8 mouse cellular contexts compared by ENCODE assay signal in genomic region chr9:37053041-37053440, GRCm38 (mm10).
DNase-seq lines count a peak whose midpoint lies in the region; ATAC-seq and TF ChIP-seq lines count a peak whose summit lies in the region.

No protein-coding gene starts in this region.

- H3K9ac ChIP-seq in midbrain, embryonic 11.5 days (ENCODE audit: low read length): 0 out of 2 replicates have a peak overlapping the region, but pooled peaks have one; percentile 22
- no peak overlapping the region for H3K9ac ChIP-seq in midbrain, embryonic 15.5 days
- H3K9ac ChIP-seq in heart, adult 2 months (ENCODE audit: low read depth, low read length): no peak overlapping the region
- 0 out of 2 replicates have a peak overlapping the region, but pooled peaks have one; percentile 34 for H3K9ac ChIP-seq in kidney, embryonic 16.5 days (replicated peaks; ENCODE audit: low read length)
- H3K9ac ChIP-seq in stomach, embryonic 15.5 days: no peak overlapping the region

- H3K79me2 ChIP-seq in heart, adult 2 months (replicated peaks; ENCODE audit: control insufficient read depth, insufficient read depth, low read length): no peaks in the 10 kb centered on the region

- peak; percentile 88 for DNase-seq in midbrain, embryonic 11.5 days (ENCODE audit: low spot score, missing footprints)
- peak; percentile 45 to 47 for DNase-seq in heart, adult 2 months
- no peak for DNase-seq in left cerebral cortex, adult 11 months (ENCODE audit: low spot score)
- no peak for DNase-seq in left cerebral cortex, adult 9 months (ENCODE audit: low spot score in 2 of 2)
- DNase-seq in layer of hippocampus, adult 9-11 months: no peak

- H3K27ac ChIP-seq in midbrain, embryonic 11.5 days (ENCODE audit: low read depth, low read length): peak overlapping the region; percentile 55
- no peak overlapping the region for H3K27ac ChIP-seq in midbrain, embryonic 15.5 days
- H3K27ac ChIP-seq in heart, adult 2 months: peak overlapping the region; percentile 50
- H3K27ac ChIP-seq in kidney, embryonic 16.5 days (ENCODE audit: low read length): peak overlapping the region; percentile 90
- peak overlapping the region; percentile 84 for H3K27ac ChIP-seq in stomach, embryonic 15.5 days

- H3K4me2 ChIP-seq in midbrain, embryonic 11.5 days: no peak overlapping the region
- no peak overlapping the region for H3K4me2 ChIP-seq in midbrain, embryonic 15.5 days
- no peak overlapping the region; the same call in 1 of the 2 replicates for H3K4me2 ChIP-seq in kidney, embryonic 16.5 days (replicated peaks; ENCODE audit: low read depth, low read length)
- H3K4me2 ChIP-seq in stomach, embryonic 15.5 days: peak overlapping the region; percentile 1; the same call in 1 of the 2 replicates

- no peaks in the 10 kb centered on the region for H3K27me3 ChIP-seq in midbrain, embryonic 11.5 days (ENCODE audit: control insufficient read depth, insufficient read depth, low read length)
- H3K27me3 ChIP-seq in midbrain, embryonic 15.5 days (replicated peaks): no peaks in the 10 kb centered on the region
- no peaks in the 10 kb centered on the region for H3K27me3 ChIP-seq in heart, adult 2 months (ENCODE audit: control insufficient read depth, insufficient read depth, low read length)
- H3K27me3 ChIP-seq in kidney, embryonic 16.5 days (ENCODE audit: insufficient read depth, low read length): no peaks in the 10 kb centered on the region
- H3K27me3 ChIP-seq in stomach, embryonic 15.5 days (replicated peaks): no peaks in the 10 kb centered on the region

- H3K4me3 ChIP-seq in midbrain, embryonic 11.5 days (ENCODE audit: low read depth, low read length): no peak overlapping the region
- H3K4me3 ChIP-seq in midbrain, embryonic 15.5 days: no peak overlapping the region
- no peak overlapping the region for H3K4me3 ChIP-seq in heart, adult 2 months
- H3K4me3 ChIP-seq in kidney, embryonic 16.5 days (ENCODE audit: low read length): no peak overlapping the region
- no peak overlapping the region for H3K4me3 ChIP-seq in stomach, embryonic 15.5 days (replicated peaks)

- TF ChIP-seq CTCF in heart, adult 2 months (IDR thresholded peaks at IDR 0.05): no peak

- H3K9me3 ChIP-seq in midbrain, embryonic 11.5 days (ENCODE audit: control insufficient read depth, low read length): no peaks in the 10 kb centered on the region
- no peaks in the 10 kb centered on the region for H3K9me3 ChIP-seq in midbrain, embryonic 15.5 days
- H3K9me3 ChIP-seq in kidney, embryonic 16.5 days (ENCODE audit: low read length): no peaks in the 10 kb centered on the region
- H3K9me3 ChIP-seq in stomach, embryonic 15.5 days: no peaks in the 10 kb centered on the region

- 23% methylated on average over 6 of the region's 6 CpGs for WGBS in midbrain, embryonic 11.5 days
- WGBS in midbrain, embryonic 15.5 days: 45% methylated on average over 6 of the region's 6 CpGs
- WGBS in heart, adult 2 months: 25% methylated on average over 6 of the region's 6 CpGs
- WGBS in kidney, embryonic 16.5 days: 36% methylated on average over 6 of the region's 6 CpGs
- 39% methylated on average over 6 of the region's 6 CpGs for WGBS in stomach, embryonic 15.5 days

- ATAC-seq in midbrain, embryonic 11.5 days (ENCODE audit: low FRiP score): no peak
- no peak for ATAC-seq in midbrain, embryonic 15.5 days (replicated peaks)
- no peak for ATAC-seq in kidney, embryonic 16.5 days (ENCODE audit: low FRiP score, low TSS enrichment)
- ATAC-seq in stomach, embryonic 15.5 days (ENCODE audit: insufficient read depth, low FRiP score, low read depth): no peak

- no peak for TF ChIP-seq EP300 in heart, adult 2 months (IDR thresholded peaks at IDR 0.05; ENCODE audit: insufficient read depth, low read depth, low read length)

- no peak for TF ChIP-seq POLR2A in heart, adult 2 months (IDR thresholded peaks at IDR 0.05; ENCODE audit: insufficient read depth, low read depth, low read length)

- H3K36me3 ChIP-seq in midbrain, embryonic 11.5 days (ENCODE audit: control insufficient read depth, insufficient read depth, low read length): no peaks in the 10 kb centered on the region; the same call in 1 of the 2 replicates
- H3K36me3 ChIP-seq in midbrain, embryonic 15.5 days (replicated peaks): no peaks in the 10 kb centered on the region
- H3K36me3 ChIP-seq in heart, adult 2 months (ENCODE audit: control insufficient read depth, insufficient read depth, low read length): no peaks in the 10 kb centered on the region
- no peaks in the 10 kb centered on the region for H3K36me3 ChIP-seq in kidney, embryonic 16.5 days (ENCODE audit: insufficient read depth, low read length)
- H3K36me3 ChIP-seq in stomach, embryonic 15.5 days: no peaks in the 10 kb centered on the region

- intact Hi-C loops in heart, adult 2 months (cut with DNase I): no loop called here

- peaks cover 38% of the 10 kb centered on the region for H3K4me1 ChIP-seq in midbrain, embryonic 11.5 days (ENCODE audit: control insufficient read depth, insufficient read depth, low read length)
- peaks cover 25% of the 10 kb centered on the region for H3K4me1 ChIP-seq in midbrain, embryonic 15.5 days
- peaks cover 7% of the 10 kb centered on the region; the same call in 1 of the 2 replicates for H3K4me1 ChIP-seq in heart, adult 2 months (ENCODE audit: control insufficient read depth, insufficient read depth, low read length)
- peaks cover 36% of the 10 kb centered on the region for H3K4me1 ChIP-seq in kidney, embryonic 16.5 days (ENCODE audit: insufficient read depth, low read length)
- peaks cover 26% of the 10 kb centered on the region for H3K4me1 ChIP-seq in stomach, embryonic 15.5 days

Comparison
In these comparisons a context has a peak if more than half of its experiments do, and no peak if none do; other contexts are left out.
1. H3K9ac ChIP-seq: peak in midbrain, embryonic 11.5 days (single experiment) and kidney, embryonic 16.5 days (single experiment); none in midbrain, embryonic 15.5 days (single experiment), heart, adult 2 months (single experiment) and stomach, embryonic 15.5 days (single experiment).
2. DNase-seq: peak in midbrain, embryonic 11.5 days (single experiment) and heart, adult 2 months (2 of 2); none in left cerebral cortex, adult 11 months (single experiment), left cerebral cortex, adult 9 months (0 of 2) and layer of hippocampus, adult 9-11 months (single experiment).